Mouse (Mus musculus) cerebellum, postnatal 10 days (tissue): Measurements from ENCODE around the gene Gm21679.
"Not testable (repeated sequence)": the region's sequence is repeated elsewhere in the genome, so short reads cannot be mapped to it uniquely, and the experiment has no call there.

ENCODE experiments used
- DNase-seq, 2 experiments: peaks; one replicate each; pipeline ENCODE4 v3.0.0; 2021; ENCODE audit warnings: mixed read lengths in 2 of 2

Gm21679 gene

GRCm38 (mm10) chrY:29683270-29683669 is at the start of gene Gm21679:
Gene Gm21679, minus strand, starts transcription at chrY:29683370.
- not testable (repeated sequence) for DNase-seq
